Mouse (Mus musculus) embryonic facial prominence, embryonic 14.5 days (tissue): ENCODE measurements around the gene Fahd1. TPM values are rescaled to one million over a fixed set of nuclear protein-coding genes. Genes with fewer than 3 reads are reported as not detected.
A peak's percentile ranks its signal among the peaks of the same experiment; 100 is the strongest.

Experiments used
- ATAC-seq: fragments of 200-750 bp; cut with Nextera tagmentation; 2 replicates; pipeline ENCODE4 v1.8.0; 2017; ENCODE audit warnings: low read depth, moderate number of reproducible peaks, moderate TSS enrichment
- DNase-seq: peaks from one replicate; pipeline ENCODE4 v3.0.0-alpha.2; 2015; ENCODE audit warnings: low spot score
- H3K27ac ChIP-seq: fragments of 300-500 bp; sonication (generic); replicated peaks from 2 replicates; pipeline ENCODE4 v1.5.1; 2014; ENCODE audit warnings: low read depth, mild to moderate bottlenecking, low read length, moderate library complexity
- H3K27me3 ChIP-seq: fragments of 300-500 bp; sonication (generic); replicated peaks from 2 replicates; pipeline ENCODE4 v1.6.1; 2014; ENCODE audit warnings: low read length; ENCODE audit not compliant: control insufficient read depth, insufficient read depth
- H3K36me3 ChIP-seq: fragments of 300-500 bp; sonication (generic); 2 replicates; pipeline ENCODE4 v1.6.1; 2014; ENCODE audit warnings: low read length, mixed read lengths; ENCODE audit not compliant: control insufficient read depth, insufficient read depth
- H3K4me1 ChIP-seq: fragments of 300-500 bp; sonication (generic); 2 replicates; pipeline ENCODE4 v1.6.1; 2014; ENCODE audit warnings: antibody characterized with exemption, low read length; ENCODE audit not compliant: control insufficient read depth, insufficient read depth
- H3K4me2 ChIP-seq: fragments of 300-500 bp; sonication (generic); 2 replicates; pipeline ENCODE4 v1.6.1; 2014; ENCODE audit warnings: low read depth, mild to moderate bottlenecking, low read length, moderate library complexity, mixed read lengths
- H3K4me3 ChIP-seq: fragments of 300-500 bp; sonication (generic); 2 replicates; pipeline ENCODE4 v1.5.1; 2014; ENCODE audit warnings: low read depth, mild to moderate bottlenecking, low read length
- H3K9ac ChIP-seq: fragments of 300-500 bp; sonication (generic); 2 replicates; pipeline ENCODE4 v1.6.1; 2014; ENCODE audit warnings: low read depth, mild to moderate bottlenecking, low read length, moderate library complexity, mixed read lengths
- H3K9me3 ChIP-seq: fragments of 300-500 bp; sonication (generic); 2 replicates; pipeline ENCODE4 v1.6.1; 2016; ENCODE audit warnings: low read length; ENCODE audit not compliant: control insufficient read depth
- WGBS: fragments of 180-500 bp; shearing (Covaris S2); extraction: QIAGEN DNeasy Blood & Tissue Kit; methylation state at CpG from one replicate; pipeline ENCODE4 v1.1.7; 2014; 5-methylcytosine and 5-hydroxymethylcytosine counted together
- polyA plus RNA-seq: library from polyadenylated mRNA; unstranded; fragments of >200 nt; fragmentation: Nextera tagmentation; extraction: Ambion mirVana; gene quantifications from 2 replicates; pipeline ENCODE4 v1.2.1, GENCODE M21; 2014

The Fahd1 gene
- polyA plus RNA-seq, 1 experiment from 2014 or later = 16.2 TPM

- DNase-seq = no peak
Observed at GRCm38 (mm10) chr17:24894061-24894994, 44.2 kb upstream of the Fahd1 start.

DNA sequence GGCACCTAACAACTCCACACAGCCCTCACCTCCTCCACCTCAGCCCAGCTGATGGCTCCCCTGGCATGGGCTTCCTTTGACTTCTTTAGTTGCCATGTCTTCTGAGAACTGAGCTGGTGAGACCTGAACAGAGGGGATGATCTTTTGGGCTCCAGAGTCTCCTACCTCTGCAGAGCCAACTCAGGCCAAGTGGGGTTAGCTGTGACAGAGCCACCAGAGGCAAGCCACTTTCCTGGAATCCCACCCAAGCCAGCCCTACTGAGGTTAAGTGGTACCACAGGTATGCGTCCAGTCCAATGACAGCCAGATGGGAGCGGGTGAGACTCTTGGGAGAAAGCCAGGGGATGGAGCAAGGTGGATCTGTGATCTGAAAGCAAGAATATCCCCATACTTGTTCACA lies 43.1 kb upstream of the Fahd1 start:
- peaks cover 54% of the 10 kb centered on the region for H3K36me3 ChIP-seq
- no peak overlapping the region for H3K27ac ChIP-seq
- no peak for DNase-seq
- no peak for ATAC-seq
- H3K4me2 ChIP-seq = 0 out of 2 replicates have a peak overlapping the region, but pooled peaks have one; percentile 90
- H3K4me3 ChIP-seq = no peak overlapping the region
- peaks cover 10% of the 10 kb centered on the region for H3K4me1 ChIP-seq
- H3K27me3 ChIP-seq = no peaks in the 10 kb centered on the region
- 0 out of 2 replicates have a peak overlapping the region, but pooled peaks have one; percentile 10 for H3K9ac ChIP-seq
- WGBS = 86% methylated on average over 2 of the region's 2 CpGs
- H3K9me3 ChIP-seq = no peaks in the 10 kb centered on the region

More at GRCm38 (mm10) chr17:24894061-24894994, 44.2 kb upstream of the Fahd1 start:
- Histone ChIP-seq H3K27ac (peak overlapping the region; percentile 76; the same call in 1 of the 2 replicates), H3K4me1 (peaks cover 10% of the 10 kb centered on the region), H3K9ac (peak overlapping the region; percentile 90), H3K9me3 (no peaks in the 10 kb centered on the region), H3K4me2 (peak overlapping the region; percentile 90), H3K27me3 (no peaks in the 10 kb centered on the region), H3K36me3 (peaks cover 62% of the 10 kb centered on the region), H3K4me3 (peak overlapping the region; percentile 83)
- 11% methylated on average over 23 of the region's 31 CpGs for WGBS
- ATAC-seq = peak; percentile 4; the same call in 1 of the 2 replicates

GRCm38 (mm10) chr17:24892785-24893184 lies 42.6 kb upstream of the Fahd1 start:
- no peaks in the 10 kb centered on the region for H3K9me3 ChIP-seq
- H3K4me1 ChIP-seq = peaks cover 12% of the 10 kb centered on the region
- H3K4me2 ChIP-seq = no peak overlapping the region
- H3K27me3 ChIP-seq = no peaks in the 10 kb centered on the region
- no peak for DNase-seq
- peaks cover 49% of the 10 kb centered on the region for H3K36me3 ChIP-seq
- ATAC-seq = no peak
- no peak overlapping the region for H3K9ac ChIP-seq
- H3K27ac ChIP-seq = no peak overlapping the region
- H3K4me3 ChIP-seq = no peak overlapping the region
- 90% methylated on average over 12 of the region's 12 CpGs for WGBS

DNA sequence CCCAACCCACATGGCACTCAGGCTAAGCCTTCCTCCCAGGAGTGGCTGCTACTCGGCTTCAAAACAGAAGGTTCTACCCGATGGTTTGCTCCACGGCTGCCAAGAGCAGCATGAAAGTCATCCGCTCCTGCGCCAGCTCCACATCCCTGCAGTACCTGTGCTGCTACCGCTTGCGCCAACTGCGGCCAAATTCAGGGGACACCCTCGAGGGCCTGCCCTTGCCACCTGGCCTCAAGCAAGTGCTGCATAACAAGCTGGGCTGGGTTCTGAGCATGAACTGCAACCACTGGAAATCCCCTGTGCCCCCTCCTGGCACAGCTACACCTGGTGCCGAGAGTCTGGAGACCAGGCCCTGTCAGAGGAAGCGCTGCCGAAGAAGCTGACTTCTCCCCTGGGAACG lies 41.2 kb upstream of the Fahd1 start:
- Histone ChIP-seq H3K9ac (no peak overlapping the region), H3K4me3 (no peak overlapping the region), H3K36me3 (peaks cover 43% of the 10 kb centered on the region), H3K27ac (no peak overlapping the region), H3K4me1 (peaks cover 20% of the 10 kb centered on the region), H3K9me3 (no peaks in the 10 kb centered on the region), H3K4me2 (no peak overlapping the region), H3K27me3 (no peaks in the 10 kb centered on the region)
- ATAC-seq (no peak), DNase-seq (no peak)
- 84% methylated on average over 12 of the region's 13 CpGs for WGBS

GRCm38 (mm10) chr17:24890151-24891092 lies 40.3 kb upstream of the Fahd1 start:
- Histone ChIP-seq H3K4me2 (no peak overlapping the region), H3K27ac (no peak overlapping the region), H3K36me3 (peaks cover 43% of the 10 kb centered on the region), H3K9me3 (no peaks in the 10 kb centered on the region), H3K4me1 (peaks cover 18% of the 10 kb centered on the region), H3K4me3 (no peak overlapping the region), H3K27me3 (no peaks in the 10 kb centered on the region), H3K9ac (no peak overlapping the region)
- 85% methylated on average over 19 of the region's 19 CpGs for WGBS
- DNase-seq (no peak), ATAC-seq (no peak)

DNA sequence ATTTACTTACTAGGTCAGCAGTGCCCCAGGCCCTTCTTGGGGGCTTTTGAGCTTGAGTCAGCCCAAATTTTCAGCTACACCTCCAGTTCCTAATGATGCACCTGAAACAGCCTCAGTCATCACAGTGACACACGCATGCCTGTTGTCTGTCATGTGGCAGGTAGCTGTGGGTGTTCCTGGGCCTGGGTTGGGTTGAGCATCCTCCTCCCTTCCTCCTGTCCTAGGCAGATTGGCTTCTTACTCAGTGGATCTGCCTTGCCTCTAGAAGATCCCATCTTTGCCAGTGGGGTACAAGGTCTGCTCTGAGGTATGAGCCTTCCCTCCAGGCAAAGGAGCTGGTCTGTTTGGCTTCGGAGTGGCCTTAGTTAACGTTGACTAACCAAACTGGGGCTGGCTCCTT lies 38.7 kb upstream of the Fahd1 start:
- H3K27ac ChIP-seq = no peak overlapping the region
- H3K4me1 ChIP-seq = peaks cover 16% of the 10 kb centered on the region
- DNase-seq = no peak
- H3K9ac ChIP-seq = peak overlapping the region; percentile 25
- no peaks in the 10 kb centered on the region for H3K27me3 ChIP-seq
- no peak for ATAC-seq
- peaks cover 50% of the 10 kb centered on the region for H3K36me3 ChIP-seq
- no peak overlapping the region for H3K4me2 ChIP-seq
- no peaks in the 10 kb centered on the region for H3K9me3 ChIP-seq
- 92% methylated on average over 3 of the region's 3 CpGs for WGBS
- H3K4me3 ChIP-seq = no peak overlapping the region

DNA sequence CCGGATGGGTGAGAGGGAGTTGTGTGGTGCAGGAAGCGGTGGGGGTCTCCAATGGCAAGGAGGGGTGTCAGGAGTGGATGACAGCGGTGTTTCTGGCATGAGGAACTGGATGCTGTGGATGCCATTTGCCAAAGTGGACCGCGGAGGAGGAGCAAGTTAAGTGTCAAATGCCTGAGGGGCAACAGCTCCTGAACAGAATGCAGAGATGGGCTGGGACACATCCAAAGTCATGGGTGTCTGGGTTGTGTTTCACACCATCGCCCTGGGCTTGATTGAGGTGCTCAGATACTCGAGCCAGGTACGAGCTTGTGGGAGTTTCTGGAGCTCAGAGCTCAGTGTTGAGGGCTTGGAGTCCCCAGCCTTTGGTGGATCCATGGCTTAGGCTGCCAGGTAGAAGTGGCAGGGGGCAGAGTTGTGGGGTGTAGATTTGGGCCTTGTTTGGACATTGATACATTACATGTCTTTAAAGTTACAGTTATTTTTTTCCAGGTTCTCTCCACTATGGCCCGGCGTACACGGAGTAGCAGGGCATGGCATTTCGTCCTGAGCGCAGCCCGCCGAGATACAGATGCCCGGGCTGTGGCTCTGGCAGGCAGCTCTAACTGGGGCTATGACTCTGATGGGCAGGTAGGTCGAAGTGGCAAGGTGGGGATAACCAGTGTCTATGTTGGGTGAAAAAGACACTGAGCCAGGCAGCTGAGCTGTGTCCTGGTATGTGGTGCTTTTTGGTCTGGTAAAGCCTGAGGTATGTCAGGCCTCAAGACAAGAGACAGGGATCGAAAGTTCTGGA lies 37.3 kb upstream of the Fahd1 start:
- Histone ChIP-seq H3K4me1 (peaks cover 15% of the 10 kb centered on the region), H3K36me3 (peaks cover 52% of the 10 kb centered on the region)
- 61% methylated on average over 18 of the region's 18 CpGs for WGBS

GRCm38 (mm10) chr17:24886932-24887271 lies 36.7 kb upstream of the Fahd1 start:
- H3K9me3 ChIP-seq = no peaks in the 10 kb centered on the region
- whole genome bisulfite sequencing = under 1% methylated on average over 18 of the region's 18 CpGs
- ATAC-seq = peak; percentile 3; the same call in 1 of the 2 replicates
- peak overlapping the region; percentile 82 for H3K9ac ChIP-seq
- peak overlapping the region; percentile 42; the same call in 1 of the 2 replicates for H3K27ac ChIP-seq
- H3K4me1 ChIP-seq = peaks cover 15% of the 10 kb centered on the region
- no peak for DNase-seq
- no peaks in the 10 kb centered on the region for H3K27me3 ChIP-seq
- H3K4me3 ChIP-seq = peak overlapping the region; percentile 86
- H3K4me2 ChIP-seq = peak overlapping the region; percentile 93
- H3K36me3 ChIP-seq = peaks cover 48% of the 10 kb centered on the region

More for the DNA sequence above, 37.3 kb upstream of the Fahd1 start:
- Histone ChIP-seq H3K9me3 (no peaks in the 10 kb centered on the region), H3K27ac (no peak overlapping the region), H3K4me2 (peak overlapping the region; percentile 93), H3K4me3 (peak overlapping the region; percentile 86), H3K27me3 (no peaks in the 10 kb centered on the region), H3K9ac (peak overlapping the region; percentile 82)
- no peak for ATAC-seq
- DNase-seq = no peak
